Mouse (Mus musculus) naive thymus-derived CD4-positive, alpha-beta T cell, adult 5 months (primary cell): Measurements from ENCODE around the gene Pdap1. TPM values are rescaled to one million over a fixed set of nuclear protein-coding genes. Genes with fewer than 3 reads are reported as not detected.

Experiments
- polyA plus RNA-seq: library from polyadenylated mRNA; unstranded; fragments of 100-300 nt; shearing (Covaris generic); gene quantifications from one replicate; pipeline ENCODE4 v1.2.1, GENCODE M21; 2017

The Pdap1 gene
- polyA plus RNA-seq = 42.4 TPM

GRCm38 (mm10) chr5:145139571-145140519 is at the start of gene Pdap1, which contains the start of gene Bud31:
Gene Pdap1 (minus strand): TSS chr5:145140238.
Gene Bud31 (plus strand): TSS chr5:145140362.

GRCm38 (mm10) chr5:145166536-145167305 is 26.7 kb upstream of the Pdap1 start, which contains the start of the genes Ptcd1 and Cpsf4:
Gene Ptcd1 (minus strand): TSS chr5:145167108.
Gene Cpsf4 (plus strand): TSS chr5:145167213.

GRCm38 (mm10) chr5:145114071-145114605 is 25.9 kb downstream of the Pdap1 start, which contains the start of gene Arpc1b:
Gene Arpc1b (plus strand): TSS chr5:145114215.

GRCm38 (mm10) chr5:145083632-145084451 is 56.2 kb downstream of the Pdap1 start, which contains the start of the genes Arpc1a and Kpna7:
Gene Arpc1a (plus strand): TSS chr5:145083830.
Gene Kpna7 (minus strand): TSS chr5:145084030.

Other genes starting within 250 kb of the Pdap1 start
- gene Smurf1, start 174.4 kb downstream of the Pdap1 start, polyA plus RNA-seq = 76.6 TPM
- not detected for gene Gm4871, start 107.5 kb downstream of the Pdap1 start, polyA plus RNA-seq
- gene 1700018F24Rik, start 97.2 kb downstream of the Pdap1 start, polyA plus RNA-seq = not detected
- gene Arpc1a, start 56.4 kb downstream of the Pdap1 start, polyA plus RNA-seq = 75.5 TPM
- 0.53 TPM for gene Kpna7, start 56.2 kb downstream of the Pdap1 start, polyA plus RNA-seq
- gene Arpc1b, start 26.0 kb downstream of the Pdap1 start, polyA plus RNA-seq = 1,001 TPM
- gene Bud31, start 124 bp upstream of the Pdap1 start, polyA plus RNA-seq = 251 TPM
- 19.8 TPM for gene Ptcd1, start 26.9 kb upstream of the Pdap1 start, polyA plus RNA-seq
- 42.5 TPM for gene Cpsf4, start 27.0 kb upstream of the Pdap1 start, polyA plus RNA-seq
- 223 TPM for gene Atp5j2, start 51.8 kb upstream of the Pdap1 start, polyA plus RNA-seq
- 77.2 TPM for gene Zkscan14, start 61.6 kb upstream of the Pdap1 start, polyA plus RNA-seq
- 4.8 TPM for gene Zkscan5, start 64.3 kb upstream of the Pdap1 start, polyA plus RNA-seq
- gene Zfp655, start 91.5 kb upstream of the Pdap1 start, polyA plus RNA-seq = 75.0 TPM
- gene Zscan25, start 140.3 kb upstream of the Pdap1 start, polyA plus RNA-seq = 2.0 TPM
- gene Cyp3a57, start 205.0 kb upstream of the Pdap1 start, polyA plus RNA-seq = not detected